Mouse (Mus musculus) retina, embryonic 14.5 days (tissue): ENCODE data around the gene Gm648.
"Not testable (repeated sequence)": the region's sequence is repeated elsewhere in the genome, so short reads cannot be mapped to it uniquely, and the experiment has no call there.

Experiments
- DNase-seq: peaks from one replicate; pipeline ENCODE4 v3.0.0-alpha.2; 2015; ENCODE audit warnings: low spot score

Gm648 gene

GRCm38 (mm10) chrX:56549506-56549905 is at the start of gene Gm648:
Gene Gm648, minus strand, starts transcription at chrX:56549606.
- DNase-seq, result no peak

- DNase-seq, result peak; percentile 90
Observed at GRCm38 (mm10) chrX:56597887-56598640, 48.7 kb upstream of the Gm648 start, which contains the start of gene Mmgt1. Gene Mmgt1, minus strand, starts transcription at chrX:56598069.

GRCm38 (mm10) chrX:56597219-56597886 is 47.9 kb upstream of the Gm648 start:
- DNase-seq, result peak; percentile 25

GRCm38 (mm10) chrX:56578200-56578599 is 28.8 kb upstream of the Gm648 start:
- DNase-seq, result no peak

- peak; percentile 38 for DNase-seq
Observed at GRCm38 (mm10) chrX:56572465-56572864, 23.1 kb upstream of the Gm648 start.

- no peak for DNase-seq
Observed at GRCm38 (mm10) chrX:56553584-56553983, 4.2 kb upstream of the Gm648 start.

GRCm38 (mm10) chrX:56537162-56537561 is 12.2 kb downstream of the Gm648 start:
- peak; percentile 43 for DNase-seq

GRCm38 (mm10) chrX:56531266-56531665 is 18.1 kb downstream of the Gm648 start:
- peak; percentile 62 for DNase-seq

- not testable (repeated sequence) for DNase-seq
Observed at GRCm38 (mm10) chrX:56524442-56524841, 25.0 kb downstream of the Gm648 start, which contains the start of gene Gm10477. Gene Gm10477, plus strand, starts transcription at chrX:56524742.

- no peak for DNase-seq
Observed at GRCm38 (mm10) chrX:56497241-56497640, 52.2 kb downstream of the Gm648 start.
